Mouse (Mus musculus): ENCODE measurements around the gene 4931428L18Rik.

4931428L18Rik gene

GRCm38 (mm10) chr1:31222564-31222963, at the start of gene 4931428L18Rik, which contains the start of gene Pih1d3:
Gene 4931428L18Rik, minus strand, starts transcription at chr1:31222684.
Gene Pih1d3, plus strand, starts transcription at chr1:31222838.
- DNase-seq (ENCODE audit: low spot score): no peak

- no peak for DNase-seq (ENCODE audit: low spot score)
Measured at GRCm38 (mm10) chr1:31260218-31260923, 37.9 kb upstream of the 4931428L18Rik start.

GRCm38 (mm10) chr1:31233319-31234036, 11.0 kb upstream of the 4931428L18Rik start:
- DNase-seq (ENCODE audit: low spot score): no peak

GRCm38 (mm10) chr1:31220599-31221250, 1.8 kb downstream of the 4931428L18Rik start:
- DNase-seq (ENCODE audit: low spot score): no peak

GRCm38 (mm10) chr1:31214831-31215230, 7.7 kb downstream of the 4931428L18Rik start:
- DNase-seq (ENCODE audit: low spot score): no peak

GRCm38 (mm10) chr1:31210144-31210543, 12.3 kb downstream of the 4931428L18Rik start:
- no peak for DNase-seq (ENCODE audit: low spot score)

GRCm38 (mm10) chr1:31205770-31206169, 16.7 kb downstream of the 4931428L18Rik start:
- no peak for DNase-seq (ENCODE audit: low spot score)

GRCm38 (mm10) chr1:31205346-31205745, 17.1 kb downstream of the 4931428L18Rik start:
- no peak for DNase-seq (ENCODE audit: low spot score)

GRCm38 (mm10) chr1:31203771-31204170, 18.7 kb downstream of the 4931428L18Rik start:
- DNase-seq (ENCODE audit: low spot score): no peak

GRCm38 (mm10) chr1:31196959-31197358, 25.5 kb downstream of the 4931428L18Rik start:
- DNase-seq (ENCODE audit: low spot score): no peak

- DNase-seq (ENCODE audit: low spot score): no peak
Measured at GRCm38 (mm10) chr1:31195633-31196032, 26.9 kb downstream of the 4931428L18Rik start.

GRCm38 (mm10) chr1:31190237-31190866, 32.1 kb downstream of the 4931428L18Rik start:
- DNase-seq (ENCODE audit: low spot score): no peak

- DNase-seq (ENCODE audit: low spot score): no peak
Measured at GRCm38 (mm10) chr1:31178264-31178663, 44.2 kb downstream of the 4931428L18Rik start.

GRCm38 (mm10) chr1:31176101-31176500, 46.4 kb downstream of the 4931428L18Rik start, which contains the start of gene Lgsn:
Gene Lgsn, plus strand, starts transcription at chr1:31176401.
- DNase-seq (ENCODE audit: low spot score): no peak

- no peak for DNase-seq (ENCODE audit: low spot score)
Measured at GRCm38 (mm10) chr1:31175401-31175800, 47.1 kb downstream of the 4931428L18Rik start.

GRCm38 (mm10) chr1:31165326-31166121, 57.0 kb downstream of the 4931428L18Rik start:
- DNase-seq (ENCODE audit: low spot score): no peak

- DNase-seq (ENCODE audit: low spot score): no peak
Measured at GRCm38 (mm10) chr1:31164527-31165189, 57.8 kb downstream of the 4931428L18Rik start.

GRCm38 (mm10) chr1:31156884-31157283, 65.6 kb downstream of the 4931428L18Rik start:
- DNase-seq (ENCODE audit: low spot score): no peak

GRCm38 (mm10) chr1:31156185-31156584, 66.3 kb downstream of the 4931428L18Rik start:
- no peak for DNase-seq (ENCODE audit: low spot score)

GRCm38 (mm10) chr1:31153793-31154349, 68.6 kb downstream of the 4931428L18Rik start:
- peak; percentile 22 for DNase-seq (ENCODE audit: low spot score)

Data from T-cell, adult 2 months (primary cell).